Comparison of ENCODE assay signal across 8 mouse cellular contexts in genomic region chr13:45390962-45391853, GRCm38 (mm10). TPM values are rescaled to one million over a fixed set of nuclear protein-coding genes. Genes with fewer than 3 reads are reported as not detected.
DNase-seq lines count a peak whose midpoint lies in the region; ATAC-seq and TF ChIP-seq lines count a peak whose summit lies in the region.

No protein-coding gene starts in this region.

- H3K4me1 ChIP-seq in cortical plate, adult 2 months (ENCODE audit: control insufficient read depth, insufficient read depth, low read length) = peaks cover 8% of the 10 kb centered on the region
- H3K4me1 ChIP-seq in heart, embryonic 12.5 days (replicated peaks) = peaks cover 42% of the 10 kb centered on the region
- H3K4me1 ChIP-seq in kidney, embryonic 16.5 days (ENCODE audit: insufficient read depth, low read length) = peaks cover 46% of the 10 kb centered on the region

- no peak overlapping the region for H3K27ac ChIP-seq in cortical plate, adult 2 months (ENCODE audit: insufficient read depth, low read length)
- H3K27ac ChIP-seq in heart, embryonic 12.5 days (ENCODE audit: poor library complexity, severe bottlenecking) = peak overlapping the region; percentile 48; the same call in 1 of the 2 replicates
- peak overlapping the region; percentile 85 for H3K27ac ChIP-seq in kidney, embryonic 16.5 days (ENCODE audit: low read length)

- no peaks in the 10 kb centered on the region for H3K36me3 ChIP-seq in heart, embryonic 12.5 days
- 0 out of 2 replicates have a peak, but pooled peaks cover 10% of the 10 kb centered on the region for H3K36me3 ChIP-seq in kidney, embryonic 16.5 days (ENCODE audit: insufficient read depth, low read length)

- H3K9ac ChIP-seq in heart, embryonic 12.5 days = peak overlapping the region; percentile 81
- peak overlapping the region; percentile 85 for H3K9ac ChIP-seq in kidney, embryonic 16.5 days (replicated peaks; ENCODE audit: low read length)

- ATAC-seq in heart, embryonic 12.5 days (ENCODE audit: insufficient number of reproducible peaks, low FRiP score) = no peak
- peak; percentile 81 for ATAC-seq in kidney, embryonic 16.5 days (ENCODE audit: low FRiP score, low TSS enrichment)

- DNase-seq in adrenal gland, adult 2 months = peak; percentile 26
- DNase-seq in adrenal gland, adult 18-20 months (ENCODE audit: low spot score in 2 of 2) = no peak
- peak; percentile 84 for DNase-seq in lung, postnatal 36 days
- peak; percentile 45 to 79 for DNase-seq in spleen, postnatal 10 days (ENCODE audit: low spot score in 2 of 2)
- DNase-seq in layer of hippocampus, postnatal 36 days = no peak

- TF ChIP-seq POLR2A in cortical plate, adult 2 months (IDR thresholded peaks at IDR 0.05; ENCODE audit: extremely low read depth, insufficient read depth, low read length) = no peak

- 33% methylated on average over 19 of the region's 19 CpGs for WGBS in heart, embryonic 12.5 days
- 6% methylated on average over 19 of the region's 19 CpGs for WGBS in kidney, embryonic 16.5 days

- H3K27me3 ChIP-seq in heart, embryonic 12.5 days (replicated peaks) = no peaks in the 10 kb centered on the region
- H3K27me3 ChIP-seq in kidney, embryonic 16.5 days (ENCODE audit: insufficient read depth, low read length) = no peaks in the 10 kb centered on the region

- TF ChIP-seq CTCF in cortical plate, adult 2 months (IDR thresholded peaks at IDR 0.05; ENCODE audit: extremely low read depth, insufficient read depth, low read length) = no peak

- no peaks in the 10 kb centered on the region for H3K9me3 ChIP-seq in heart, embryonic 12.5 days (replicated peaks)
- no peaks in the 10 kb centered on the region for H3K9me3 ChIP-seq in kidney, embryonic 16.5 days (ENCODE audit: low read length)

- H3K4me3 ChIP-seq in cortical plate, adult 2 months (ENCODE audit: insufficient read depth, low read length) = peak overlapping the region; percentile 67
- H3K4me3 ChIP-seq in heart, embryonic 12.5 days = peak overlapping the region; percentile 86
- peak overlapping the region; percentile 91 for H3K4me3 ChIP-seq in kidney, embryonic 16.5 days (ENCODE audit: low read length)

- peak overlapping the region; percentile 100 for H3K4me2 ChIP-seq in heart, embryonic 12.5 days
- peak overlapping the region; percentile 90 for H3K4me2 ChIP-seq in kidney, embryonic 16.5 days (replicated peaks; ENCODE audit: low read depth, low read length)

RNA-seq across cellular contexts. Expression of gene Mylip, which starts 1.7 kb away (rescaled TPM):
- total RNA-seq in adrenal gland, adult 2 months (2021) = 10 to 100 TPM in 1 of 2 experiments, 1 to 10 TPM in 1; 6.6 to 13.6 TPM
- 6.4 and 9.9 TPM in 2 replicates for polyA plus RNA-seq in adrenal gland, adult 2 months (2012; rRNA removed)
- total RNA-seq in adrenal gland, adult 18-20 months (2021) = 1 to 10 TPM; 6.9 to 7.5 TPM
- 12.9 and 13.2 TPM in 2 replicates for polyA plus RNA-seq in cortical plate, adult 2 months (2012; rRNA removed)
- 6.3 and 6.9 TPM in 2 replicates for polyA plus RNA-seq in heart, embryonic 12.5 days (2016; fragmentation: Nextera tagmentation; extraction: Ambion mirVana)
- polyA plus RNA-seq in kidney, embryonic 16.5 days (2015; fragmentation: Nextera tagmentation; extraction: Ambion mirVana) = 16.0 and 16.2 TPM in 2 replicates
- 10 to 100 TPM; 16.9 to 17.1 TPM for total RNA-seq in layer of hippocampus, postnatal 36 days (2021)

Comparison
In these comparisons a context has a peak if more than half of its experiments do, and no peak if none do; other contexts are left out.
1. DNase-seq: peak in adrenal gland, adult 2 months (single experiment), lung, postnatal 36 days (single experiment) and spleen, postnatal 10 days (2 of 2); none in adrenal gland, adult 18-20 months (0 of 2) and layer of hippocampus, postnatal 36 days (0 of 2).
2. Peak in every context shown above with its lines, with median percentiles within 50 percentile points of each other: H3K4me3 ChIP-seq.